Mouse (Mus musculus): ENCODE data around the gene Sept10. TPM values are rescaled to one million over a fixed set of nuclear protein-coding genes. Genes with fewer than 3 reads are reported as not detected.

The Sept10 gene
- polyA plus RNA-seq, 1 experiment from 2014 or later = 34.0 TPM

Other genes starting within 250 kb of the Sept10 start
- gene Sowahc, start 106 bp upstream of the Sept10 start, polyA plus RNA-seq (2015; fragmentation: Nextera tagmentation; extraction: Ambion mirVana) = 12.9 and 15.1 TPM in 2 replicates
- gene P4ha1, start 101.4 kb upstream of the Sept10 start, polyA plus RNA-seq (2015; fragmentation: Nextera tagmentation; extraction: Ambion mirVana) = 25.9 and 26.9 TPM in 2 replicates
- 1.8 and 7.4 TPM in 2 replicates for gene Gm10273, start 173.8 kb upstream of the Sept10 start, polyA plus RNA-seq (2015; fragmentation: Nextera tagmentation; extraction: Ambion mirVana)
- gene Pla2g12b, start 181.8 kb upstream of the Sept10 start, polyA plus RNA-seq (2015; fragmentation: Nextera tagmentation; extraction: Ambion mirVana) = not detected in 2 replicates
- 0.13 and 0.29 TPM in 2 replicates for gene Oit3, start 219.9 kb upstream of the Sept10 start, polyA plus RNA-seq (2015; fragmentation: Nextera tagmentation; extraction: Ambion mirVana)

All from forebrain, embryonic 13.5 days (tissue).